Mouse (Mus musculus): ENCODE results near the gene Vegfa.

DNA sequence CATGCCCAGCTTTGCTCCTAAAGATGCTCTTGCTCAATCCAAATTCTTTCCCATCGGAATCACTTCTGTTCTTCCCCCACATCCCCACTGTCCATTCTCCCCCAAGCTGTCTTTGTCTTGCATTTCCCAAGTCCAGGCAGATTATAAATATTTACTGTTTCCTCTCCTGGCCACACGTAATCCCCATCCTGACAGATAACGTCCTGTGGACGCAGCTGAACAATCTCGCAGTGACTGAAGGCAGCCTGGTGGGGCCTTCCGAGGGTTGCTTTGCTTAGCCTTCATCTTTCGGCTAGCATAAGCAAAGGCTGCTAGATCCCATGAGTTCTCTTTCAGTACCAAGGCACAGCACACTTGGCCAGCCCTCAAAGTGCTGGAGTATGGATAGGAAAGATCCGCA is 20.0 kb downstream of the Vegfa start:
- TF ChIP-seq CTCF (conservative IDR thresholded peaks at IDR 0.05 in 1 of 2, IDR thresholded peaks at IDR 0.05 in 1 of 2; ENCODE audit: low read depth in 2 of 2, low read length in 2 of 2) (no peak), ZMIZ1 (IDR thresholded peaks at IDR 0.05; ENCODE audit: low read depth, low read length) (no peak), MAX (IDR thresholded peaks at IDR 0.05; ENCODE audit: low read length) (no peak), EP300 (IDR thresholded peaks at IDR 0.05; ENCODE audit: low read length) (no peak), SMC3 (IDR thresholded peaks at IDR 0.05; ENCODE audit: low read depth, low read length) (no peak), POLR2A (IDR thresholded peaks at IDR 0.05; ENCODE audit: low read depth, low read length) (no peak), E2F4 (IDR thresholded peaks at IDR 0.05; ENCODE audit: insufficient replicate concordance, low read depth, low read length) (no peak), HCFC1 (IDR thresholded peaks at IDR 0.05; ENCODE audit: low read depth, low read length) (no peak), JUND (conservative IDR thresholded peaks at IDR 0.05; ENCODE audit: low read depth, low read length) (no peak), JUN (IDR thresholded peaks at IDR 0.05; ENCODE audit: insufficient read depth, low read depth, low read length) (no peak), ETS1 (conservative IDR thresholded peaks at IDR 0.05; ENCODE audit: low read depth, low read length) (no peak), IRF4 (IDR thresholded peaks at IDR 0.05; ENCODE audit: low read depth, low read length) (no peak), UBTF (IDR thresholded peaks at IDR 0.05; ENCODE audit: low read depth, low read length) (no peak)
